Mouse (Mus musculus): ENCODE results near the gene Ppm1a.

The Ppm1a gene

DNA sequence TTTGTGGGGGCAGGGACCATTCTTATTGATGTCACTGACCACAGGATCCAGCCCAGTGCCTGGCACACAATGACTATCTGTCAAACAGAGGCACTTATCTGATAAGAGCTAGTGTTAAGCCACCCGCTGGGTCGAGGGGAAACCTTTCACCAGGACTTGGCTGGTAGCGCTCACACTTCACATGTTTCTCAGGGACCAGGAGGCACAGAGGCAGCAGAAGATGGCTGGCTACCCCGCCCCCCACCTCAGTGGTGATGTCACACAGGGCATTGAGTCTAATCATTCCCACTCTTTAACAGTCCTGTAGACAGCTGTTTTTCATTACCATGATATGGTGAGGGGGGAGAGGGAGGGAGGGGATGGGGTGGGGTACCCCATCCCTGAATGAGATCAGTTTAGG, at the start of gene Ppm1a:
Gene Ppm1a, plus strand, starts transcription at position 370 of the 400 bp plus-strand sequence.
- DNase-seq: no peak

- DNase-seq: no peak
Measured at GRCm38 (mm10) chr12:72709981-72710380, 47.3 kb upstream of the Ppm1a start.

DNA sequence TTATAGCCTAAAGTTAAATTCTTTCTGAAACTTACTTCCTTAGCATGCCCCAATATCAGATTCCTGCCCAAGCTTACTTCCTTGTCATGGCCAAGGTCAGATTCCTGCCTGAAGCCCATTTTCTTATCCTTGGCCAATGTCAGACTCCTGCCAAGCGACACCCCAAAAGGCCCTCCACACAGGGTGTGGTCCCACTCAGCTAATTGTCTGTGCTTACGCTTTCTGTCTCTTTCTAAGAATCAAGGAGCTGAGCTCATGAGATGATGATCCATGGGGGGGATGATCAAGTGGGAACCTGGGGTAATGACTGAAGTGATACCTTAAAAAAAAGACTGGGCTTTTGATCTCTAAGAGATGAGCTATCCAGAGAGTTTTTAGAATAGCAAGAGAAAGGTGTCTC, 42.4 kb upstream of the Ppm1a start:
- no peak for DNase-seq

DNA sequence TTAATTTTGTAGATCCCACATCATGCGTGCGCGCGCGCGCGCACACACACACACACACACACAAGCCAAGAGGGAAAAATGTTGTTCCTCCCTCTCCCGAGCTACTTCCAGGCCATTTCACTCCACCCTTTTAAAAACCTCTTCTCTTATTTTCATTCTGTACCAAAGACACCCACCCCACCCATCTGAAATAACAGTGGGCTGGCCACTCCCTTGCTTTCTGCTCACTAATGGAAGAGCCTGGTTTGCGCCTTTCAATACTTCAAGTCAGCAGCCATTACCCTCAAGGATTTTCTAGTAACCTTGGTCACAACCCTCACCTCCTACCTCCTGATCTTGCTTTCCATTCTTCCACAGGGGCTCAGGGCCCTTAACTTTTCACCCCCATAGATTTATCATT, 41.4 kb upstream of the Ppm1a start:
- DNase-seq: no peak

DNA sequence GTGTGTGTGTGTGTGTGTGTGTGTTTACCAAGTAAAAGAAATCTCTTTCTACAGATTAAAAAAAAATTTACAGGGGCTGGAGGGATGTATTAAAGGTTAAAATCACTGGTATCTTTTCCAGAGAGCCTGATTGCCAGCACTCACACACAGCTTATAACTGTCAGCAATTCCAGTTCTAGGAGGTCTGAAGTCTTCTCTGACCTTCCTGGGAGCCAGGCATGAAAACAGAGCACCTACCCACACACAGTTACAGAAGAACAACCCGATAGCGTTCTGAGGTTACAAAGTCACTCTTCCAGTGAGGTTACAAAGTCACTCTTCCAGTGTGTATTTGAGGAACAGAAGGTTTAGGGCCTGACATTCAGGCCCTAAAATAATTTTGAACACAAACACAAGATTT, 38.2 kb upstream of the Ppm1a start:
- DNase-seq: no peak

GRCm38 (mm10) chr12:72719452-72720087, 37.7 kb upstream of the Ppm1a start:
- DNase-seq: no peak

- no peak for DNase-seq
Measured at GRCm38 (mm10) chr12:72721710-72722109, 35.5 kb upstream of the Ppm1a start.

- DNase-seq: peak; percentile 72
Measured at GRCm38 (mm10) chr12:72723965-72724364, 33.3 kb upstream of the Ppm1a start.

DNA sequence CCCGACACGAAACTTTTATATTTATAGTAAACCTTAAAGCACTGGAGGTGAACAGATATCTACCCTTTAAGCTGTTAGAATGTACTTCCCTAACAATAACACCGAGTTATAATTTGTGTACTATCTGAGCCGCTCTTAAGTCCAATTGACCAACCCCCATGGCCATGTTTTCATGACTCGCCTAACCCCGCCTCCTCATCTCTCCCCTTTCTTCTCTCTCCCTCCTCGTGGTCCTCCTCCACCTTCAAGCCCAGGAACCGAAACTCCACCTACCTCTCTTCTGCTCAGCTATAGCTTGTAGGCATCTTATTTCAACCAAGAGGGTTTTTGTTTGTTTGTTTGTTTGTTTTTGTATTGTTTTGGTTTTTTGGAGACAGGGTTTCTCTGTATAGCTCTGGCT, 30.2 kb upstream of the Ppm1a start:
- no peak for DNase-seq

DNA sequence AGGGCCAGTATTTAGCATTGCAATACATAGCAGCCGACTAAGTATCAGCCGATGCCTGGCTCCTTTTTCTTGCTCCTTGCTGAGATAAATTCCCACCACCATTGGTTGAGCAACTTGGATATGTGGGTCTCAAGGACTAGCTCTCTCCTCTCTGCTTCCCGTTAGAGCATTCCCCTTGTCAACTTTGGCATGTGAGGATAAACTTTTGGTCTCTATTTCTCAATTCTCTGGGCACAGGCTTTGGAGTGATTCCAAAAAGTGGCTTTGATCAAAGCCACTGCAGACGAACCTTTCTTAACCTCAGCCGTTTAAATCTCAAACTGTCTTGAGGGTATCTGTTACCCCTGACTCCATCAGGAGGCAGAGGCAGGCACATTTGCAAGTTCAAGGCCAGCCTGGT, 29.6 kb upstream of the Ppm1a start:
- no peak for DNase-seq

- no peak for DNase-seq
Measured at GRCm38 (mm10) chr12:72734112-72734511, 23.1 kb upstream of the Ppm1a start.

DNA sequence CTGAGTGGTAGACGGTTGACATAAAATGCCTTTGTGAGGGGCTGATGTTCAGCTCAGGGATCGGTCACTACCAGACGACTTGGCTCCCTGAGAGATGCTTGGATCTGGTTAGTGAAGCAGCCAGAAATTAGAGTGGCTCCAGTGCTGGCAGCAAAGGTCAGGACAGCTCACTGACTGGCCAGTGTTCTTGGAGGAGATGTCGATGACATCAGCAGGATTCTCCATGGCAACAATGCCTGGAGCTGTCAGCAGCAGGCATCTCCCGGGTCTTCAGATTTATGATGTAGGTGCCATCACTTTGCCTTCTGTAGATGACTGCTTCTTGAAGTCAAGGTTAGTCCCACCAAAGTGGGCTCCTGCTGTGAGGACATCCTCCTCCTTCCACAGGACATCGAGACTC, 16.1 kb upstream of the Ppm1a start:
- DNase-seq: no peak

- no peak for DNase-seq
Measured at GRCm38 (mm10) chr12:72744803-72745360, 12.4 kb upstream of the Ppm1a start.

DNA sequence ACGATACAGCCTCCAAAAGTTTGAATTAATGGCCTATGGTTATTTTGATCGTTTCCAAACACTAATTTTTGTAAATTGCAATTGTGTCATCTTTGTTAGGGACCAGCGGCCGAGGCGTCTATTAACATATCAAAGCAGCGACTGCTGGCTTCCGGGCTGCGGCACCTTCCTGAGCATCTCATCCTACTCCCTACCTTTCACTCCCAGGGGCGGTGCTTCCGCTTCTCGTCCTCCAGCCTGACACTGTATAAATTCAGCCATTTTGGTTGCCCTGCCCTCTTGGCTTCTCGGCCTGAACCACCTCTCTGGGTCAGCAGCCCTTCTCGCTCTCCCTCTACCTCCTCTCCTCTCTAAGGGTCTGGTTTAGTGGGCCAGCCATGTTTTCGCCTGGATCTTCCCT, 11.8 kb upstream of the Ppm1a start:
- no peak for DNase-seq

GRCm38 (mm10) chr12:72748341-72748740, 8.9 kb upstream of the Ppm1a start:
- no peak for DNase-seq

DNA sequence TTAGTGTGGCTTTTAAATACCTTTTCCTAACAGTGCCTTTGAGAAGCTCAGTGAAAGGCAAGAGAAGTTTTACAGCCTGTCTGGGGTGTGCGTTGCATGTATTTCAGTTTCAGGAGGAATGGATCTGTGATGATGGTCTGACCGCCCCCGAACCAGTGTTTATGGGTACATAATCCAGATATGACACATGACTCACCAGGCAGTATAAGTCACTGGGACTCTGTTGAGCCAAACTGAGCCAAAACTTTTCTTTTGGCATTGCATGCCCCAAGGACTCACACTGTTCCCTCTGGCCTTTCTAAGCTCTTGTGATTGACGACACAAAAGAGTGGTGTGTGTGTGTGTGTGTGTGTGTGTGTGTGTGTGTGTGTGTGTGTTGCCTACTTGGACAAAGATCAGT, 8.4 kb upstream of the Ppm1a start:
- DNase-seq: no peak

DNA sequence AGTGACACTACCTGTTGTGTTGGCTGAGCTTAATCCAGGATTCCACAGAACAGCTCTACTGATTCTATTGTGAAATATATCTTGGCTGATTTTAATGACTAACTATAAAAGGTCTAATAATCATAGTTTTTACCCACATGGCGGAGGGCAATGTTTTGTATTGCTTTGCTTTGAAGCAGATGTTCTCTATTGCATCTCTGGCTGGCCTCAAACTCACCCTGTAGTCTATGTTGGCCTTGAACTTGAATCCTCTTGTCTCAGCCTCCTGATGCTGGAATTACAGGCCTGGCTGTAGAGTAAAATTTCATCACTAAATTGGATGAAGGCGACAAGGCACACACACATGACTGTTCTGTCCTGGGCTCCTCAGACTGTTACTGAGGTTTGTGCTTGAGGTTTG, 7.8 kb upstream of the Ppm1a start:
- no peak for DNase-seq

GRCm38 (mm10) chr12:72750016-72750415, 7.2 kb upstream of the Ppm1a start:
- DNase-seq: no peak

- DNase-seq: no peak
Measured at GRCm38 (mm10) chr12:72750606-72751005, 6.6 kb upstream of the Ppm1a start.

- DNase-seq: no peak
Measured at GRCm38 (mm10) chr12:72757596-72757995, 341 bp downstream of the Ppm1a start.

GRCm38 (mm10) chr12:72759956-72760355, 2.7 kb downstream of the Ppm1a start:
- DNase-seq: no peak

GRCm38 (mm10) chr12:72760376-72761229, 3.3 kb downstream of the Ppm1a start:
- DNase-seq: peak; percentile 98

DNA sequence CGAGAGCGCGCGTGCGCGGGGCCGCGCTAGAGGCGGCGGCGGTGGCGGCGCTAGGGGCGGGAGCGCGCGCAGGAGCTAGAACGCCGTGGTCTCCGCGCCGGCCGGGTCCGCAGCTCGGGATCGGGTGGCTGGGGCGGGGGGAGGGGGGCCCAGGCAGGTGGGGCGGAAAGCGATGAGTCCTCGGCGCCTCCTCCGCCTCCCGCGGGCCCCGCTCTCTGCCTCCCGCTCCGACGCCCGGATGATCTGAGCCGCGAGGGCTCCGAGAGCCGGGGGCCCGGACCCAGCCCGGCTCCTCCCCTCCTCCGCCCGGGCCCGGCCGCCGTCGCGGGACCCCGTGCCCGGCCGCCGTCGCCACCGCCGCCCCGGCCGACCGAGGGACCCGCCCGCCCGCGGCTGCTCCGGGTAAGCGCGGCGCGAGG, 4.0 kb downstream of the Ppm1a start:
- no peak for DNase-seq

DNA sequence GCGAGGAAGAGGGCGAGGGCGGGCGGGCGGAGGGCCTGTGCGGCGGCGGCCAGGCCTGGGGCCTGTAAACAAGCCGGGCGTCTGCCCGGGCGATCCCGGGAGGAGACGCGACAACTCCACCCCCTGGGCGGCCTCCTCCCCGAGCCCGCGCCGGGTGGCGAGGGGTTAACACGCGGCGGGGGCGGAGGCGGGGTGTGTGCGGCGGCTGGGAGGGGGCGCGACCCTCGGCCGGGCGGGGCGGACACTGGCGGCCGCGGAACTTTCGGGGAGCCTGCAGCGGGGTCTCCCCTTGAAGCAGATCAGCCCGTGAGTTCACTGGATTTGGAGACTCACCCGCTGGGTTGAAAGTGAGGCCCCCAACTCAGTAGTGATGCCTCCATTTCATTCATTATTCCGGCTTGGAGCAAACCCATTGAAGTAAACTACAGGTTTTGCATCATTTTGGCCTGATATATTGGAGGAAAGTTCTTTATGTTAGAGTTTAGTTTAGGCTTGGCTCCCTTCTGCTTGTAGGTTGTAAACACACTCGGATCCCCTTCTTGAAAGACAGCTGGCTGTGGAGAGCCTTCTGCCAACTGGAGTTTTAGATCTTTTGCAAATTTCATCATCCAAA, 4.5 kb downstream of the Ppm1a start:
- peak; percentile 85 for DNase-seq

Data from kidney, postnatal 10 days (tissue).